Mouse (Mus musculus) kidney, adult 8-10 months (tissue): ENCODE results near the gene Wnt10a.
"Not testable (repeated sequence)": the region's sequence is repeated elsewhere in the genome, so short reads cannot be mapped to it uniquely, and the experiment has no call there.

Experiments
- DNase-seq, 2 experiments: peaks; one replicate each; pipeline ENCODE4 v3.0.0; 2022

Wnt10a gene

DNA sequence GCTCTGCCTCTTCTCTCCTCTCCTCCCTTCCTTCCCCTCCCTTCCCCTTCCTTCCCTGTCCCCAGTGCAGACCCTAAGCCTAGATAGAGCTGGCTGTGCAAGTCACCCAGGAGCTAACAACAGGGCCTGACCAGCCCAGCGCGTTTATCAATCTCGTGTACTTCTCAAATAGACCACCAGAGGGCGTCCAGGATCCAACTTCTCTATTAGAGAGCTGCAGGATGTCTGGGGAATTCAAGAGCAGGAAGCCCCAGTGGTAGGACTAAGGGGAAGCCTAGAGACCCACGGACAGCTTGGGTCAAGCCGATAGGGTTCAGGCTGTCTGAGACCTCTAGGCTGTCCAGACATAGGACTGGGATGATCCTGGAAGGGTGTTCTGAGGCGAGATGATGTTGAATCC is 3.5 kb upstream of the Wnt10a start:
- DNase-seq = peak; percentile 70 to 87

DNA sequence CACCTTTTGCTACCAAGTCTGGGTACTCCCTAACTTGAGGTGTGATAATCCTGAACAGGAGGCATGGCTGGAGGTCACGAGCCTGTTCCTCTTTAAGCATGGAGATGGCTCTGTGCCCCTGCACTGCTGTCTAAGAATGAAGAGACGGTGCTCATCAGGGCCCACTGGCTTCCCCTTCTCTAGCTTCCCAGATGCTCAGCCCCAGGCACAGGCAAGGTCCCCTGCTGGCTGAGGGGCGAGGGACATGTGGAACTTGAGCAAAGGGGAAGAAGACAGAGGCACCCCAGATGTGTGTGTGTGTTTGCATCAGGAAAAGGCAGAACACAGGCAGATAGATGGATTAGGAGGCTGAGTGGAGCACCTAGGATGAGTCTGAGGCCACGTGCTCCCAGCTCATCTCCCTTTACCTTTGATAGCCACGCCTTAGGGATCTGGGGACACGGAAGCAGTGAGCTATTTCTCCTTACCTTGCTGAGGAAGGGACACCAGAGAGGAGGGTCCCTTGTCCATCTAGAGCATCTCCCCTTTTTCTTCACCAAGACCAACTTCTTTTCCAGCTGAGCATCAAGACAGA is 2.6 kb upstream of the Wnt10a start:
- no peak for DNase-seq

DNA sequence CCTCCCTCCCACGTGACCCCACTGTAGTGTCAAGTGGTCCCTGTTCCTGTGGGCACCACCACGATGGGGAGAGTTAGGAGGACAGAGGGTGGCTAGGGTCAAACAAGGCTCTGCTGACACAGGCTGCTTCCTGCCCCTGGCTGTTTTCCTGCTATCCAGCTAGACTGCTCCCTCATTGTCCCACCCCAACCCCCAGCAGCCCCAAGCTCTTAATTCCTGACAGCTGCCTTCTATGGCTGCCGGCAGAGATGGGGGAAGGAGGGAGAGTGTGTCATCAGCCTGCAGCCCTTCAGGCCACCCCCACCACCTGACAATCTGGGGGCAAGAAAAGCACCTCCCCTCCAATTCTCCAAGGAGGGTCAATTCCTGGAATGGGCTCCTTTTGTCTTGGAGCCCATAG is 1.2 kb upstream of the Wnt10a start:
- DNase-seq = no peak

DNA sequence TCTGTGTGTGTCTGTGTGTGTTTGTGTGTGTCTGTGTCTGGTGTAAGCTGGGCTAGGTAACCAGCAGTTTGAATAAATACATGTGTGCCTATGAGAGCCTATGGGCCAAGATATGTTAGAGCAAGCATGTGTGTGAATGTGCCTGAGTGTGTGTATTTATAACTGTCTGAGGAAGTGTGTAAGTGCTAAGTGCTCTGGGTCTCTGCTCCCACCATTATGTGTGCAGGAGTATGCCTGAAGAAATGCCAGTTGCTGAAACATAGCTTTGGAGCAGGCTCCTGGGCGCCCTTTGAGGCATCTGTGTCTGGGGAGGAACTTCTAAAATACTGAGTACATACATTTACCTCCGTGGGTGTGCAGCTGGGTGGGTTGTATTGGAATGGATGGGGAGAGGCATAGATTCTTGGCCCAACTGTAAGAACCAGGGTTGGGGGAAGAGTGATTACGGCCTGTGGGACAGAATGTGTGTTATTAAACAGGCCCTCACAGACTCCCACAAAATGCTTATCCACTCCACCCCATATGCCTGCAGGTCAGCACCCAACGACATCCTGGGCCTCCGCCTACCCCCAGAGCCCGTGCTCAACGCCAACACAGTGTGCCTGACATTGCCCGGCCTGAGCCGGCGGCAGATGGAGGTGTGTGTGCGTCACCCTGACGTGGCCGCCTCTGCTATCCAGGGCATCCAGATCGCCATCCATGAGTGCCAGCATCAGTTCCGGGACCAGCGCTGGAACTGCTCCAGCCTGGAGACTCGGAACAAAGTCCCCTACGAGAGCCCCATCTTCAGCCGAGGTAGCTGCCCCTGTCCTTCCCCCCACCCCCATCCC is 1.7 kb downstream of the Wnt10a start:
- DNase-seq = no peak

DNA sequence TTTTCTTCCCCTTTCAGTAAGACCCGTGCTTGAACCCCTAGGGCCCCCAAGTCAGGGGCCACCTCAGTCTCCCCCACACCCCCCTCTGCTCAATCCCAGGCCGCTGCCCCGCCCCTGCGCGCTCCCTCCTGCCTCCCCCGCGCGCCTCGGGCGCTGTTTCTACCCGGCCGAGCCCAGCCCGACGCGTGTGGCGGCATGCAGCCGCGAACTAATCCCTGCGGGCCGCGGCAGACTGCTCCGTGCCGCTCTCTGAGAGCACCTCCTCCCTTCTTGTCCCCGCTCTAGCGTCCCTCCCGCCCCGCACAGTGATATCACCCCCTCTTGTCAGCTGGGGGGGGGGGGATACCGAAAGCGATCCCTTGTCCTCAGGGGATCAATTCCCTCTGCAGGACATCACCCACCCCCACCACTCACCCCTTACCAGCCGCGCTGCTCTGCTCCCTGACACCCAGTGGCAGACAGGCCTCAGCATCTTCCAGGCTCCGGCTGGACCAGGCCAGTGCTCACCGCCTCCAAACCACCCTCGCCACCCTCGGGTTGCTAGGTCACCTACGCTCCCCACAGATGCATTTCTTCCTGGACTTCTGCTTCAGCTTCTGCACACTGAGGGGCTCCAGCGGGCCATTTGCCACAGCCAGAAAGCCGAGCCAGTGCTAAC is 3.3 kb downstream of the Wnt10a start:
- DNase-seq = no peak

- DNase-seq = no peak
These were observed 3.8 kb downstream of the Wnt10a start for GRCm38 (mm10) chr1:74795145-74795529.

DNA sequence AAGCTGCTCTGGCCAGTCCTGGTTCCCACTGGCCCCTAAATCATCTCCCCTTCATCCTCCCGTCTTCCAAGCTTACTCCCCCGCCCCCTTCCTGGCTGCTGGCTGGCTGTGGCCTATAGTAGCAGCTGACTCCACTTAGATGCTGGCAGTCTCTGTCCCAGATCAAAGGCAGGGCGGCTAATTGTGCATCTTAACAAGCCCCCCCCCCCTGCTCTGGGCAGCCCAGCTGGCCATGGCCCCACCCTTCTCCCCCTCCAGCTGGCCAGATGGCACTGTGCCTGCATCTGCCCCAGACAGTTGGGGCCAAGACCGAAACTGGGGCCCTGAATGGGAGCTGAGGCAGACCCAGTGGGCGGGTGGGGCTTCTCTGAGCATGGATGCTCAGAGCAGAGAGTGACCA is 6.1 kb downstream of the Wnt10a start:
- DNase-seq = no peak

DNA sequence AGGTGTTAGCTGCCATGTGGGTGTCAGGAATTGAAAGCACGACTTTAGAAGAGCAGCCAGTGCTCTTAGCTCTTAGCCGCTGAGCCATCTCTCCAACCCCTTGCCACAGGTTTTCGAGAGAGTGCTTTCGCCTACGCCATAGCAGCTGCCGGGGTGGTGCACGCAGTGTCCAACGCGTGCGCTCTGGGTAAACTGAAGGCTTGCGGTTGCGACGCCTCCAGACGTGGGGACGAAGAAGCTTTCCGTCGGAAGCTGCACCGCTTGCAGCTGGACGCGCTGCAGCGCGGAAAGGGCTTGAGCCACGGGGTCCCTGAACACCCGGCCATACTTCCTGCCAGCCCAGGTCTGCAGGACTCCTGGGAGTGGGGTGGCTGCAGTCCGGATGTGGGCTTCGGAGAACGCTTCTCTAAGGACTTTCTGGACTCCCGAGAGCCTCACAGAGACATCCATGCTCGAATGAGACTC is 9.1 kb downstream of the Wnt10a start:
- DNase-seq = no peak

DNA sequence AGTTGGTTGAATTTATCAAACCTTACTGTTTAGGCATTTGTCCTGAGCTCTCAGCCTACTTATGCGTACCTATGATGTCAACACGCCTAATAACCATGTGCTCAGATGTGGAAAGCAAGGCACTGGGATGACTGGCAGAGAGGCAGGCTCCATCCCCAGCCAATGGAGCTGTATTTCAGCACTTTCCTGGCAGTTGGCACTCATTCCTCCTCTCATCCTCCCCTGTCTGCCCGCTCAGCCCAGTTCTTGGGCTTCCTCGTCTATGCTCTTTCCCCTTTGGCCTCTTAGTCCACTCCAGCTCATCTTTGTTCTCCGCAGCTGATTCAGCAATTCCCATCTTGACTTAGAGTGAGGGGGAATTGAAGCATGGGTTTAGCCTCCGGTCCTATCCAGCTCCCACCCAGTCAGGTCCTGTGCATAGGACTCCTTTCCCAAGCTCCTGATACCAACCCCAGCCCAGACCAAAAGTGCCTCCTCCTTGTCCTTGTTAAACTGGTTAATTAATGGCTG is 10.4 kb downstream of the Wnt10a start:
- DNase-seq = no peak

DNA sequence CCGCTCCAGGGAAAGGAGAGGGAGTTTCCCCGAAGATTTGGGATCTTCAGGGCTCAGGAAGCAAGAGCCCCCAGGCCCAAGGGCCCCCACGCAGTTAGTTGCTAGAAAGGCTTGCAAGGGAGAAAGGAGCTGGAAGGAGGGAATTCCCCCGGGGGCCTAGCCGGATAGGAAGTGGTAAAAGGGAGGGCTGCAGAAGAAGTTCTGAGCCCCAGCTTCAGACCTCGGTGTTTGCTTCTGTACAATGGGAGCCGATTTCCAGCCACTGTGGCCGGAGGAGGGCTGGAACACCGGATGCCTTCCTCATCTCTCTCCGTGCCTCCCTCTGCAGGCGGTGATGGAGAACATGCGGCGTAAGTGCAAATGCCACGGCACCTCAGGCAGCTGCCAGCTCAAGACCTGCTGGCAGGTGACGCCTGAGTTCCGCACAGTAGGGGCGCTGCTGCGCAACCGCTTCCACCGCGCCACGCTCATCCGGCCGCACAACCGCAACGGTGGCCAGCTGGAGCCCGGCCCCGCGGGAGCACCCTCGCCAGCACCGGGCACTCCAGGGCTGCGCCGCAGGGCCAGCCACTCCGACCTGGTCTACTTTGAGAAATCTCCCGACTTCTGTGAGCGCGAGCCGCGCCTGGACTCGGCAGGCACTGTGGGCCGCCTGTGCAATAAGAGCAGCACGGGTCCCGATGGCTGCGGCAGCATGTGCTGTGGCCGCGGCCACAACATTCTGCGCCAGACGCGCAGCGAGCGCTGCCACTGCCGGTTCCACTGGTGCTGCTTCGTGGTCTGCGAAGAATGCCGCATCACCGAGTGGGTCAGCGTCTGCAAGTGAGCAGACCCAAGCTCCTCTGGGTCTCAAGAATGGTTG is 11.7 kb downstream of the Wnt10a start:
- DNase-seq = peak; percentile 74 to 80

GRCm38 (mm10) chr1:74804211-74804870 is 13.0 kb downstream of the Wnt10a start:
- DNase-seq = no peak

GRCm38 (mm10) chr1:74805340-74805835 is 14.1 kb downstream of the Wnt10a start:
- no peak for DNase-seq

DNA sequence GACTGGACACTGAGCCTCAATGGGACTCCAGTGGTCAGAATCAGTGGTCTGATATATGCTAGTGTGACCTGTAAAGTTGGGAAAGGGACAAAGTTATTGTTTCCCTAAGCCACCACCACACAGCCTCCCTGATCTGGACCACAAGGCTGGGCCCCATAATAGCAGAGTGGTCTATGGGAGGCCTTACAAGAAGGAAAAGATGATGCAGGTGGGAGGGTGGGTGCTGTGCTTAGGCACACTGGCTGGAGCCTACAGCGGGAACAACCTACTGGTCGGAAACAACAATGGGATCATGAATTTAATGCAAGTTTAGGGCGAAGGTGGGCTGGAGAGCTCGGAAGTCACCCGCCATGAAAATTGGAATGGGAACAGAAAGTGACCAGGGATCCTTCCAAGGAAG is 14.5 kb downstream of the Wnt10a start:
- no peak for DNase-seq

DNA sequence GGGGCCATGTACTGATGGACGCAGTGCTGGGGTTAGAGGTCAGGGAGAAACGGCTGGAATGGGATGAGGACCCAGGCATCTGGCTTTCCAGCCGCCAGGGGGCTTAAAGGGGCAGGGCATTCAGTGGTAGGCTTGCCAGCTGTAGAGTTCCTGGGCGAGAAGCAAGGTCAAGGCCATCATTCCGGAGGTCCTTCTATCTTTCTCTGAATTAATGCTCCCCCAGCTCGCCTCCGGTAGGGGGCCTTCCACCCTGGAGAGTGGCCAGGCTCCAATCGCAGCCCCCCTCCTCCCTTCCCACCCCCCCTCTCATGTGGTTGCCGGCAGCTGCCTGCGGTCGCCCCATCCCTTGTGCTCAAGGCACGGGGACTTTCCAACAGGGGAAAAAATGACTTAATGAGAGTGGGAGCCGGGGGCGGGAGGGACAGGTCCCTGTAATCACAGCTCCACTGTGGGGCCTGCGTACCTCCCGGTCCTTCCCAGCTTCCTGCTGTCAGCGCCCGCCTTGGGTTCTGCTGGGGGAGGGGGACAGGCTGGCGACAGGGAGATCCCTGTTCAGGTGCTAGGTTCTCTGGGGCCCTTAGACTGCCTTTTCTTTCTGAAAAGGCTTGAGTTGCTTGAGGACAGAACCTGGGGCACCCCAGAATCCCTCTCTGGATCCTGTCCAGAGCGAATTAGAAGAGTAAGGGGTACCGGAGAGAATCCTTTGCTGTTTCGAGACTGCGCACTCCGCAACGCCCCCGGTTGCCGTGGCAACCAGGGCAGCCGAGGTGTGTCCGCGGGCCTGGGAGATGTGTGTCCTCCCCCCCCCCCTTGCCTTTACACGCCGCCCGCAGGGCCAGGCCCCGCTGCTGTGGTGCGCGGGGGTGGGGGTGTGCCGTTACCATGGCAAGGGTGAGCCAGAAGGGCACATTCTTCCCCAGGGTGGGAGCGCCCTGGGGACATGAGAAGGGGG is 15.3 kb downstream of the Wnt10a start:
- DNase-seq = no peak

GRCm38 (mm10) chr1:74807551-74808071 is 16.3 kb downstream of the Wnt10a start:
- no peak for DNase-seq

- peak; percentile 81 to 92 for DNase-seq
These were observed 16.8 kb downstream of the Wnt10a start for GRCm38 (mm10) chr1:74808078-74808477.

GRCm38 (mm10) chr1:74809007-74809406 is 17.7 kb downstream of the Wnt10a start:
- no peak for DNase-seq

GRCm38 (mm10) chr1:74814931-74815647 is 23.8 kb downstream of the Wnt10a start:
- no peak for DNase-seq

DNA sequence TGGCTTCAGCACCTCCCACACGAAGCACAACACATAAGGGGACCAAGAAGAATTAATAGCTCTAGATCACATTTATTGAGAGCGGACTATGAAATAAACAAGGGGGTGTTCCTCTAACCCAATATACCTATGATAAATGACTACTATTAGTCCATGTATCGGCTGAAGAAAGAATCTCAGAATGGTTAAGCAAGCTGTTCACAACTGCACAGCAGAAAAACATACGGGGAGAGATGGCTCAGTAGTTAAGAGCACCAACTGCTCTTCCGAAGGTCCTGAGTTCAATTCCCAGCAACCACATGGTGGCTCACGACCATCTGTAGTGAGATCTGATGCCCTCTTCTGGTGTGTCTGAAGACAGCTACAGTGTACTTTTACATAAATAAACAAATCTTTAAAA is 24.6 kb downstream of the Wnt10a start:
- DNase-seq = not testable (repeated sequence)
